Mouse (Mus musculus): ENCODE data around the gene Olfr1490.
"Not testable (repeated sequence)": the region's sequence is repeated elsewhere in the genome, so short reads cannot be mapped to it uniquely, and the experiment has no call there.

Olfr1490 gene

DNA sequence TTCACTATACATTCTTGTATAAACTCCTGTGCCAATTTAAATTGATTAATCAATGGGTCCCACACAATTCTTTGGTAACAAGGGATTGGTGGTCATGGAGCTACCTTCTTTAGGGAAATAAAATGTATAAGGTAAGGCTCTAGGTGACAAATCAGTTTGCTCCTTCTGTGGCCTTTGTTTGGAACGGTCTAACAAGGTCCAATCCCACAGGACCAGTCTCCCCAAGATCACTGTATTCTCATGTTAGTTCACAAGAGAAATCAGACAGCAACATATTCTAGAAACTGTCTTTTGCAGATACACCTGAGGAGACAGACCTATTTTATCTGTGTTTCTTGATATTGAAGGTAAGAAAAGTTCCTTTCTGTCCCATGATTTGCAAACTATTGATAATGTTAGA lies at the start of gene Olfr1490:
Gene Olfr1490, plus strand, starts transcription at position 301 of the 400 bp plus-strand sequence.
- DNase-seq (ENCODE audit: low spot score), result no peak

DNA sequence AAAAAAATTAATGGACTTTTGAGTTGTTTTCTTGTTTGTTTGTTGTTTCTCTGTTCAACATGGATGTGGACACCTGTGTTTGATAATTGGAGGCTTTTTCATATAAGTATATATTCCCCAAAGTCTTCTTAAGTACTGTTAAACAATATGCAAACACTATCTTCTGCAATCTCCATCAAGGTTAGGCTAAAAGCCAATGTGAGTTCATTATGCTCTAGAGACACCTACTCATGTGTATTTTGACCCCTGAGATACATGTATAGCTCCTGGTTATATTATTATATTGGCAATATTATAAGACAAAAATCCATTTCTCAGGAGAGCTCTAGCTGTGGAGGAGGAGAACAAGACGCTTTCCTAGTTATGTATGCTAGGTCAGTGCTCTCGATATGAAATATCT lies 33.8 kb upstream of the Olfr1490 start, which contains the start of gene Olfr1487:
Gene Olfr1487, plus strand, starts transcription at position 301 of the 400 bp plus-strand sequence.
- DNase-seq (ENCODE audit: low spot score), result not testable (repeated sequence)

DNA sequence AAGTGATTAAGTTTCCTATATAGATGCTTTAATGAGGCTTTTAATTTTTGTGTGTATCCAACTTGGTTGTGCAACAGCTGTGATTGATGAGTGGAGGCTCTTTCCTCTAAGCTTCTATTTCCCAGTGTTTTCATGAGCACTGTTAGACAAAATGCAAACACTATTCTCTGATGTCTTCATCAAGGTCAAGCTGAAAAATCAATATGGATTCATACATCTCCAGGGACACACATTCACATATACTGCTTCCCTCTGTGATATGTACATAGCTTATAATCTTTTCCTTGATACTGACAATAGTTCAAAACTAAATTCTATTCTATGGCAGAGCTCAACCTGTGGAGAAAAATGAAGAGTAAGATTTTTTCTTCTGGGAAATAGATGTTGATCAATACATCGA lies 19.6 kb upstream of the Olfr1490 start, which contains the start of gene Olfr1489:
Gene Olfr1489, plus strand, starts transcription at position 301 of the 400 bp plus-strand sequence.
- no peak for DNase-seq (ENCODE audit: low spot score)

DNA sequence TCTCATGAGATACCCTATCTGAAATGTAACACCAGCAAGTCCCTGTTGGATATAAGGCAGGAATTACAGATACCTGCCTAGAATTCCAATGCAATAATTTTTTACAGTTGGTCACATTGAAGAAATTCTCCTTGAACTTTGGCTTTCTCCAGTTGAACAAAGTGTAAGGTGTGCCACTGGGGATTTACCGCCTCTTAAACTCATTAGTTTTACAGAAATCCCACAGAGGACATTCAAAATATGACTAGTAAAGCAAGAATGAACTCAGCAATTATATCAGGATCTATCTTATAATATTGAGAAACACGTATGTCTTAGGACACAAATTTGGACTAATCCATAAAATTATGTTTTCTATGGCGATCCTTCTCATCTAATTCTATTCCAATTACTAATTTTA lies 46.1 kb downstream of the Olfr1490 start, which contains the start of gene Olfr1491:
Gene Olfr1491, plus strand, starts transcription at position 301 of the 400 bp plus-strand sequence.
- no peak for DNase-seq (ENCODE audit: low spot score)
